Mouse (Mus musculus) urinary bladder, adult 18-20 months (tissue): ENCODE results near the gene Ski.
A peak's percentile ranks its signal among the peaks of the same experiment; 100 is the strongest.

Experiments used
- DNase-seq, 2 experiments: peaks; one replicate each; pipeline ENCODE4 v3.0.0; 2022; ENCODE audit warnings: low spot score in 2 of 2, mixed read lengths in 2 of 2

The Ski gene

DNA sequence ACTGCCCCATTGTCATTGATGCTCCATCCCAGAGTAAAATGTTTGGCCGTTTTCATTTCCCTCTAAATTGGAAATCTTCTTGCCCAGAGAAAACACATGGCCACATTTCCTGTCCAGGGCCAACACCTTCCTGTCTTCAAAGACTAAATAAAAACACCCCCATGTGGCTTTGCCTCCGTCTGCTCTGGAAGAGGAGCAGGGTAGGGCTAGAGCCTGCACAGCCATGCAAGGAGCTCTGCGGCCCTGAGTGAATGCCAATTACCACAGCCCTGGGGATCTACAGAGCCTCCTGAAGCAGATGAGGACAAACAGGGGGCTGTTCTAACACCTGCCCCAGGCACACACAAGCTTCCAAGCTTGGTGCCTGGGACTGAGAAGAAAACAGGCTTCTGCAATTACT, 46.2 kb downstream of the Ski start:
- no peak for DNase-seq

DNA sequence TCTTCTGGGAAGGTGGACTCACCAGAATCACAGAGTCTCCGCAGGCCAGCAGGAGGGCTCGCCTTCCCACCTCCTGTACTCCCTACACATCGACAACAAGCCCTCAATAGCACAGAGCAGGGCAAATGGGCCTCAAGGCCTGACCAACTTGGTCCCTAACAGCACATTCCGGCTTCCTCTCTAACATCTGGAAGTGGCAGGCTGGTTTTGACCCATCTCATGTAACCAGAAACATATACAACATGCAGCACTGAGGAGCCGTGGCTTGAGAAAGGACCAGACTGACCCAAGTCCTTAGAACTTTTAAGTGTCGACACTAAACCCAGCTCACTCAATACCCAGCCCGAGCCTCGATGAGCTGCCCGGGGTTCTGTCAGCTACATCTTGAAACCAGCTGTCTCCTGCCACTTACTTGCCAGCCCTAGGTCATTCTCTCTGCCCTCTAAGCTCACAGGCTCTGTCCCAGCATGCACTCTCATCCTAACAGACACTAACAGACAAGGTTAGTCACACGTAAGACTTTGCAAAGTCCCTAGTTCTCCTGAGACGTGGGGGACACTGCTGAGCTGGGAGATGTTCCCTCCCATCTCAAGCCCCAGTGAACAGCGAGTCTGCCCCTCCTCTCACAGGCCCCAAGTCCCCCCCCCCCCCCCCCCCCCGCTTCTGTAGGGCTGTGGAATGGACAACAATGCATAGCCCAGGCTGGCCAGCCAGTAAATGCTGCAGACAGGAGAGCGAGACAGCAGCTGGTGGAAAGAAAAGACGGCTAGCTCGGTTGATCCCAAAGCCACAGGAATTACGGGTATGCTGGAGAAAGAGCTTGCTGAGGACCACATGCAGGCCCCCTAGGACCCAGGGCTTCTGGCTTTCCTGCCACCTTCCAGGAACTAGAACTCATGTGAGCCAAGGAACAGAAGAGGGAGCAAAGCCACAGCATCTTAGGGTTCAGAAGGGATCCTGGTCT, 48.3 kb downstream of the Ski start:
- no peak for DNase-seq

DNA sequence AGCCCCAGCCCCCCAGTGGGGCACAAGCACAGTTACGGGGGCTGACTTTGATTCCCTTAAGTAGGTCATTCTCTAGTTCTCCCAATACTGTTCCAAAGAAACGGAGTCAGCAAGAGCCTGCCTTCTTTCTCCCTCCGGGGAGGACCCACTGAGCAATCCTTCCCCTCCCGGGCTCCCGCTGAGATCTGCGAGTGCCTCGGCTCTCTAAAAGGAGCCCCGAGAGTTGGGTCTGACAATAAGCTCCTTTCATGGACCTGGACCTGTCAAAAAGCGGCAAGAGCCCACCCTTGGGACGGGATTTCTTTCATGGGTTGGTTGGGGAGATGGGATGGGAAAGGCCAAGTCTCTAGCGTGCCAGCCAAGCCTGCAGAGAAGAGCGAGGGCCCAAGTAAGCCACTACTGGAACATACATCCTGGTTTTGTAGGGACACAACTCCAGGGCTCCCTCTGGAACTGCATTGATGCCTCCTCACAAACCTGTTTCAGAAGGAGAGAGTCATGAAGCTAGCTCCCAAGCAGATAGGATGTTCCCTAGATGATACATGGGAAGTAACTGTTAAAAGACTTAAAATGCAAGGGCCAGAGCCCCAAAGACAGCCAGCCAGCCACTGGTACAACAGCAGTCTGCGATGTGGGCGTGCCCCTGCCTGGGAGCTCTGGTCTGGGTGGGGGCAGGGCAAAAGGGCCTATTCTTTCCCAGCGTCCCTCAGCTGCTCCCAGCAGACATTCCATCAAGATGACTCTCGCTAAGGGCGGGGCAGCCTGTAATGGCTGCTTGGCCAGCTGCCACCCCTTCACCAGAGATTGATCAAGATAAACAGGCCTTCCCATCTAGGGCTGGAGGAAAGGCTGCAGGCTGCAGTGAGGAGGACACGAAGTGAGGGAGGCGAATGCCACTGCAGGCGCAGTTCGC, 49.2 kb downstream of the Ski start:
- peak; percentile 83 to 96 for DNase-seq

DNA sequence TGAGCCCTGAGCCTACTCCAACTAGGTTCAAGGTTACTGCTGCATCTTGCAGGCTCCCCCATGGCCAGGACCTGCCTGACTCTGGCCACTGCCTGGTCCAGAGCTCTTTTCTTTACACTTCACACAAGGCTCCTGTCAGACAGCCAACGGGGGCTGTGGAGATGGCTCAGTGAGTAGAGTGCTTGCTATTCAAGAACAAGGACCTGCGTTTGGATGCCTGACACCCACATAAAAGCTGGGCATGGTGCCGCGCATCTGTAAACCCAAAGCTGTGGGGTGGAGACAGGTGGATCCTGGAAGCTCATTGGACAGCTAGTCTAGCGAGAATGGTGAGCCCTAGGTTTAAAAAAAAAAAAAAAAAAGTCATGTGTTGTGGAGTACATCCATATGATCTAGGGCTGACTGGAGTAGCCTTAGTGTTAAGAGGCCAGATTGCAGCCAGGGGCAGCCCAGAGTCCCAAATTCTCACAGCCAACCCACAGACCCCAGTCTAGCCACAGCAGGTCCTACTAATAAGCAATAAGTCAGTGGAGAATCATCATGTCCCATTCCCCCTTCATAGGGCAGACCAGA, 50.3 kb downstream of the Ski start:
- DNase-seq = no peak

DNA sequence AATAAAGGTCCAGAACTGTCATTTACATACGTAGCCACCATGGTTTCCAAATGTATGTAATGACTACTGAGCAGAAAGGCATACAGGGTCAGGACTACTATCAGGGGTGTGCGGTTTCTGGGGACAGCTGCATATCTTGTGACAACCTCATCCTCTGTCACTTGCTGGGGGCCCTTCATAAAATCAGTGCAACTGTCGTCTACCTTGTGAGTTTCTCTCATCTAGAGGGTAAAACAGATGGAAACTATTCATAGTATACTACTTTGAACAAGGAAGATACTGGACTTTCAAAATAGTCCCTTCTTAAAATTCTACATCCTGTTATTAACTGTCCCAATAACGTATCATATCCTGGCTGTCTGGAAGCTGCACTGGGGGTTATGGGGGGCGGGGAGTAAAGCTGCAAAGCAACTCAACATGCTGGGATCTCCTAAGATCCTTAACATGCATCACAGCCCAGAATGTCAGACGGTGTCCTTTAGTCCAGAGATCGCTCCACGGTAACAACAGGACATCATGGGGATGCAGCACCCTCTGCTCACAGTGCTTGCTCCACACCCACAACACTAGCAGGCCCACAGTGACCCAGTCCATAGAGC, 51.7 kb downstream of the Ski start:
- no peak for DNase-seq

DNA sequence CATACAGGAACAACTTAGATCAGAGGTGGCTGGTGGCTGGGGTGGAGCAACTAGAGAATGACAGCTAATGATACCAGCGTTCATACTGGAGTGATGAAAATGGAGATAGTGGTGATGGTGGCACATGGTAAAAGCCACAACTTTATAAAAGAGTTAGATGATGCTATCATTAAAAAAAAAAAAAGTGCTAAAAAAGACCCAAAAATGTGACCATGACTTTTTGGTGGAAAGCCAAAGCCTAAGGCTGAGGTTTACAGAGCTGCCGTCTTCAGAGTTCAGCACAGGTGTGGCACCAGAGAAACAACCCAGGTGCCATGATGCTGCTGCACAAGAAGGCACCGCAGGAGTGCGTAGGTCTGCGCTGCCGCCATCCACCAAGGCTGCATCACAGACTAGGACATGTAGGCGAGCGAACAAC, 53.5 kb downstream of the Ski start:
- no peak for DNase-seq

DNA sequence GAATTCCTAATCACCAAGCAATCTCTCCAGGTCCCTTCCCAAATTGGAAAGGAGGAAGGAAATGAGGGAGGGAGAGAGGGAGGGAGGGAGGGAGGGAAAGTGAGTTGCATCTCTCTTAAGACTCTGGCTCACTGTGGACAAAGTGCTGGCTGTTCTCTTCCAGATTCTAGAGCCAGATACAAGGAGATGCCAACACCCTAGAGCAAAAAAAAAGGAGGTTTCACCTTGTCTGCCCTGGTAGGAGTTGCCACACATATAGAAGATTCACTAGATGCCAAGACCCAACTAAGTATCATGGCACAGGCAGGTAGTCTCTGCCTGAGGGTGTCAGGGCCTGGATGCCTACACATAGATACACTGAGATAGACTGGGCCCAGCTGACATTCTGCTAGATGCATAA, 56.5 kb downstream of the Ski start:
- no peak for DNase-seq

DNA sequence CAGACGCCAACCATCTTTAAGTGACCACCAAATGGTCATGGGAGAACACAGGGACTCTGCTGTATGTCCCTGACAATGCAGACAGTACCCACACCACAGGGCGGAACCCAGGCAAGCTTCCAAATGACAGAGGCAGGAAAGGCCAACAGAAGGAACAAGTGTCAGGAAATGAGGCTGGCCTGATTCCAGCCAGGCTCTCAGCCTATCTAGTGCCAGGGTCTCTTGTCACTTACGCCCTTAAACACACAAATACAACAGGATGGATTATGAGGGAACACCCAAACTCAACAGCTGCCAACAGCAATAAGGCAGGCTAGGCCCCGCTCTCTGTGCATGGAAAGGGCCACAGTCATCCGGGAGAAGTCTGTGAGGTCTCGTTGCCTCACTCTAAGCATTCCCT, 57.8 kb downstream of the Ski start:
- DNase-seq = no peak

DNA sequence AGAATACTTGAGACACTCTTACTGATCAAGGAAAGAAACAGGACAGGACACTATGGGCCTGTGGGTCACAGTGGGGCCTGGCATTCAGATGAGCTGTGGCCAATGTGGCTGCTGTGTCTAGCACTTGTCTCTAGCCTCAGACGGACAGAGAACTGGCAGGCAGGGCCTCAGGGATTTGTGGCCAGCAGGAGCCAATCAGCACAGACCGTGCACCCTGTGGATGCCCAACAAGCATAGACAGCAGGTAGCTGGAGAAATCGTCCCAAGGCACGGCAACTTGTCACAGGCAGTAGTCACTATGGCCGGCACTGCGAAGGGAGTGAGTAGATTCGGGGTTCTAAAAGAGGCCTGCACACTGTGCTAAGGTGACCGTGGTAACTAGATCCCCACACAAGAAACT, 58.7 kb downstream of the Ski start:
- no peak for DNase-seq

DNA sequence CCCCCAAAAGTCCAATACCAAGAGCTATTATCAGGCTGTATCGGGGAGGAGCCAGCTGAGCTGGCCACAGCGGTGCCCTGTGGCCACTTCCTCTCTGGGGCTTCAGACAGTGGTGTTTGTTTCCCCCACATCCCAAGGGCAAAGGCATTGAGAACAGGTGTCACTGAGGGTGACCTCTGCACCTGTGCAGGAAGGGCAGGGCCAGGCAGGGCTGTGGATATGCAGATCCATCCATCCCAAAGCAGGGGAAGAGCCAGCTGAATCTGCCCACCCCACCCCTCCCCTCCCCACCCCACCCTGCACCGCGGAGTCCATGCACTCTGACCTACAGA, 59.1 kb downstream of the Ski start:
- DNase-seq = no peak

DNA sequence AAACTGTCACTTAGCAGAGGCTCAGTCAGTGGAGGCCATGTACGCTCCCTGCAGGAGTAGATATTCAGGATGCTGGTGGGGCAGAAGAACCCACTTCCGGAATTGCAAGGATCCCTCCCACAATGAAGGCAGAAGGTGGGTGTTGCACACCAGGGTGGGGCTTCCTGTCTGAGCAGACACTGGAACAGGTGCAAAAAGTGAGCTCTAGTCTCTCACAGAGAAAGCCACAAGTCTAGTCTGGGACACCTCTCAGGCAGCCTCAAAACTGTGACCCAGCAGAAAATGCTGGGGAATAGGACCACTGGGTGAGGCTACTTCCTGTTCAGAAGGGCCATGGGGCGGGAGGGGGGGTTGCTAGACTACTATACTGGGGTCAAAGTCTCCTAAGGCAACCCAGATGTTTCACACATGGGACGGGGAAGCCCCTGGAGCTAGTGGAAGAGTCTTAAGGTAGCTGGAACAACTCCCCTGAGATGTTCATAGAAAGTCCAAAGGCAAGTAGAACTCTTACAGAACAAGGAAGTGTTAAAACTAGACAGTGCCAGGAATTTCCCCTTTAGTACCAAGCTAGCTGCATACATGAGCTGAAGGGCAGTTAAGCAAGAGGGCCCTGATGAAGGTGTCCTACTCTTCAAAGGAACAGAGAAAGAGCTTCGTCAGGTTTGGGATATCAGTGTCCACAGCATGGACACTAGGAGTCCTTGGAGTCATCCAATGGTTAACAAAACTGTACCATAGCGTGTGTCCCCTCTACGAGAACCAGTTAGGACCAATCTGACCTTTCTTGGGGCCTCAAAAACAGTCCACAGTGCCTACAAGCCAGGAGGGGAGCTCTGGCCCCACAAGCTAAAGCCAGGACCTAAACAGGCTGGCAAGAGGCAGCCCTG, 59.7 kb downstream of the Ski start:
- DNase-seq = no peak

DNA sequence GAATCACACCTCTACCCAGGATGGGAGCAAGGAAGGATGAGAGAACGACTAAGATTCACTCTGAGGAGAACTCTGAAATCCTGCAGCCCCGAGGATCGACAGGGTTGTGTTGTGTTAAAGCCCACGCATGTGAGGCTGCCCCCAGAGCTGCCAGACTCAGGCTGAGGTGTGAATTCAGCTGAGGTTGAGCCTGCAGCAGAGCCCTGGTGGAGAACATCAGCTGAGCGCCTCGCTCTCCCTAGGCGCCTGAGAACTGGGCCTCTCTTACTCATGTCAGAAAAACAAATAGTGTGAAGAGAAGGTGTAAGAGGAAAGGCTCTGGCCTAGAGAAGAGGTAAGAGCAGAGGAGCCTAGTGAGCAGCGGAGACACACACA, 63.9 kb downstream of the Ski start:
- DNase-seq = no peak

DNA sequence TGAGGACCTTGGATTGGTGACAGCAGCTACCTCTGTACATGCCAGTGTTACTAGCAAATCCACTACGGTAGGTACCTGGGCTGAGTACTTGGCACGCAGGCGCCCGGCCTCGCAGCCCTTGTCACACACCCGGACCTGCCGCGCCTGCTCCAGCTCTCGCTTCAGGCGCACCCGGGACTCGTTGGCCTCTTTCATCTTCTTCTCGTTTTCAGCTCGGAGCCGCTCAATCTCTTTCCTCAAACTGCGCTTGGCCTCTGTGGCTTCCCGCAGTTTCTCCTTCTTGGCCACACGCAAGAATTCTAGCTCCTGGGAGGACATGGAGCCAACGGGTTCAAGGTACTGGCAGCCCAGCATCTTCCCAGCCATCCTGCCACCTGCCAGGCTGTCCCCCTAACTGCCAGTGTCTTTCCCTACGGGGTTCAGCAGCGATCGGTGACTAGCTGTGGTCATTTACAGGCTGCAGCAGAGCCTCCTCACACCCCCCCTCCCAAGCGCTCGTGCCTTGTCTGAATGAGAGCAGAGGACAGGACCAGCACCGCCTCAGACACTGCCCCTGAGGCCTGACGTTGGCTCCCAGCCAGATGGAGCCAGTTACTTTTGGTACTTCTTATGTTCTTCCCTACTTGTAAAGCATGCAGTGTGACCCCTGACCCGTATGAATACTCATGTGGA, 64.4 kb downstream of the Ski start:
- no peak for DNase-seq

DNA sequence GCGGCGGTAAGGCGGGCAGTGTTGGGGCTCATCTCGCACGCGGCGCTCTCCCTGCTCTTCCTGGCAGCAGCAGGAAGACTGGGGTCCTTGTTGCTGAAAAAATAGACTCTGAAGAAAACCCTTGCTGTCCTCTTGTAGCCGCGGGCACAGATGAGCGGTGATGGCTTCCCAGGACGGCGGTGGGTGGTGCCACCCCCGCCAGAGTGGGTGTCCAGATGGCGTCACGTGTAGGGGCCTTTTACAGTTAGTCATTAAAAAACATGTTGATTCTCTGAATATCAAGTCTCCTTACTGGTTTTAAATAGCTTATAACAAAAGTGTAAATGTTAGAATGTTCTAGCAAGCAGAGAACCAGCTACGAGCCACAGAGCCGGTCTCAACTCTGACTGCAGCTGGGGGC, 65.7 kb downstream of the Ski start:
- no peak for DNase-seq

DNA sequence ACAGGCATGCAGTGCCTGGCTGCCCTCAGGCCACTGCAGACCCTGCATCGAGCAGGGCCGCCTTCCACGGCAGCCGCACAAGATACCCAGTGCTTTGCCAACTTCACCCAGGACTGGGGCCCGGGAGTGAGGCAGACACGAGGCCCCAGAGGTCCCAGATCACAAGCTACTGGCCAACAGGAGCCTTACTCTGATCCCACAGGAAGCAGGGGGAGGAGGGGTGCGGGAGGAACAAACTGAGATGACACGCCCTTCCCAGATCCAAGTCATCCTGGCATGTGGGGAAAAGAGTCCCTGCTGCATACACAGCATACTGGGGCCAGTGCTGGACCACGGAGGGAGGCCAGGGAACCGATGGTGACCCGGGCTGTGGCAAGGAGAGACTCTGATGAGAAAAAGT, 67.4 kb downstream of the Ski start:
- DNase-seq = no peak

DNA sequence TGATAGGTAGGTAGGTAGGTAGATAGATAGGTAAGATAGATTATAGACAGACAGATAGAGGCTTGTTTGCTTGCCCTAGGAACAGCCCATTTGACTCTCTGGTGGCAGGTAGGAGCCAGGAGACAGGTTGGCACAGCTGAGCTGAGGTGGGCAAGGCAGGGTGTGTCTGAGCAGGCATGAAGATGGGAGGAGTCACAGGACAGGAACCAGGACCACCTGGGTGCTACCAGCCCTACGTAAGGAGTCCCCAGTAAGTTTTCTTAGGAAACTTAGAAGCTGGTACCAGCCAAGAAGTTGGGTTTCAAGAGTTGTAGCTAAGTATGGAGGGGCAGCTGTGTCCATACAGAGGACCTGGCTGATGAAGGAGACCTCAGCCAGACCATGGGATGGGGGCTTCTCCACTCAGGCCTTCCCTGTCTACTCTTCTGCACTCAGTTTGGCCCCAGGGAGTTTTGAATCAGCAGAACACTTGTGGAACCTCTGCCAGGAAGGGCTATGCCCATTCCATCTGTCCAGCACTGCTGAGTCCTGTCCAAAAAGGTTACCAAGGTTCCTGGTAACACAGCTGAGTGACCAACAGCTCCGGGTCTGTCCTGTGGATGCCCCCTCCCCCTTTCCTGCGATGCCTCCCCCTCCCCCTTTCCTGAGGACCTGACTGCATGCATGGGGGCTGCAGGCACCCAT, 68.9 kb downstream of the Ski start:
- no peak for DNase-seq

DNA sequence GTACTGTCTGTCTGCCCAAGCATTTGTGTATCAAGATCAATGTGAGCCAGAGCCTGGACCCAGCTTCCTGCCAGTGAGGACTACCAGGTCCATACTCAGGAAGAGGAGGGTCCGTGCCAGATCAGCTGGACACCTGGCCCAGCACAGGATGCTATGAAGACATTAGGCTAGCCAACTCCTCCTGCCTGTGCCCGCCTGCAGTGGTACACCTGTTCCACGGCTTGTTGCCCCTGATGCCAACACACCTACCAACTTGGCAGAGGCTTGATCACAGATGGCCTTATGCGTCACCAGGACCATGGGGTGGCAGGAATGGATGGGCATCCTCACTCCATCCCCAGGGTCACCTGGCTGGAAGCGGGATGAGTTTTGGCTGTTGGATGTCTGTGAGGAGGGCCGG, 69.9 kb downstream of the Ski start:
- no peak for DNase-seq

DNA sequence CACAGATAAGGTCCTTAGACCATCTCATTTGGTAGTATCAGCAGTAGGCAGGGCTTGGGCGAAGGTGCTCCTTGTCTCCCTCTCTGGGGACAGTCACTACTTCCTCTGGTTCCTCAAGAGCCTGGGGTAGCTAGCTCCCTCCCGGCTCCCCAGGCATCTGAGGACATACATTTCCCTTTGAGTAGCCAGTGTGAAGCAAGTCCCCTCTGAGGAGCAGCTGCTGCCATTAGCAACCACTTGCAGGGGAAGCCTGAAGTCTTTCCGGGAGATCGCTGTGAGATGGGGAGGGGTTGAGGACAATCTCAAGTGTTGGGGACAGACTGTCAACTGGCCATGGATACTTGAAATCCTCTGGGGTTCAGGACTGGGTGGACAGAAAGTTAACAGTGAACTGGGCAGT, 70.5 kb downstream of the Ski start:
- no peak for DNase-seq

DNA sequence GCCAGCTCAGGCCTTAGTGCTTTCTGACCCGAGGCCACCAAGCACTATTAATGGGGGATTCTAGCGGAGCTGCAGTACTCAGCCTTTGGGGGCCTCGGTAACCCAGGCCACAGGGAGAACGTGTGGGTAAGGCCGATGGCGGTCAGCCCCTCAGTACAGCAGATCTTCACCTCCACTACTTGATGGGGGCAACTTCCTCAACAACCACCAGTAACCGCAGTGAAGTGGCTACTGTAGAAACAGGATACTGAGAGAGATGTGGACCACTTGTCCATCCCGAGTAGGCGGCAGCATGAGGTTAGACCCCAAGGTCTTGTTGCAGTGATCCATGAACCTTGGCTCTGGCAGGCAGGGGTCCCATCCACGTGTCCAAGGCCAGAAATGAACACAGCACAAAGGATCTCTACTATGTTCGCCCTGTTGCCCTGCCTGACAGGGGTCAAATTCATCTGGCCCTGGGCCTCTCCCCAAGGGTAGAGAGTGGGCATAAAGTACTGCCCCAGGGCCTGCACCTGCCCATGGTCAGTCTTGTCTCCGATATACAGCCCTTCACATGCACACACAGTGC, 71.1 kb downstream of the Ski start:
- DNase-seq = no peak
